Mouse (Mus musculus) ovary, postnatal 14 days (tissue): ENCODE results near the gene Zfp954.
A peak's percentile ranks its signal among the peaks of the same experiment; 100 is the strongest.
"Not testable (repeated sequence)": the region's sequence is repeated elsewhere in the genome, so short reads cannot be mapped to it uniquely, and the experiment has no call there.

ENCODE experiments used
- DNase-seq: peaks from one replicate; pipeline ENCODE4 v3.0.0; 2022; ENCODE audit warnings: low spot score

Zfp954 gene

DNA sequence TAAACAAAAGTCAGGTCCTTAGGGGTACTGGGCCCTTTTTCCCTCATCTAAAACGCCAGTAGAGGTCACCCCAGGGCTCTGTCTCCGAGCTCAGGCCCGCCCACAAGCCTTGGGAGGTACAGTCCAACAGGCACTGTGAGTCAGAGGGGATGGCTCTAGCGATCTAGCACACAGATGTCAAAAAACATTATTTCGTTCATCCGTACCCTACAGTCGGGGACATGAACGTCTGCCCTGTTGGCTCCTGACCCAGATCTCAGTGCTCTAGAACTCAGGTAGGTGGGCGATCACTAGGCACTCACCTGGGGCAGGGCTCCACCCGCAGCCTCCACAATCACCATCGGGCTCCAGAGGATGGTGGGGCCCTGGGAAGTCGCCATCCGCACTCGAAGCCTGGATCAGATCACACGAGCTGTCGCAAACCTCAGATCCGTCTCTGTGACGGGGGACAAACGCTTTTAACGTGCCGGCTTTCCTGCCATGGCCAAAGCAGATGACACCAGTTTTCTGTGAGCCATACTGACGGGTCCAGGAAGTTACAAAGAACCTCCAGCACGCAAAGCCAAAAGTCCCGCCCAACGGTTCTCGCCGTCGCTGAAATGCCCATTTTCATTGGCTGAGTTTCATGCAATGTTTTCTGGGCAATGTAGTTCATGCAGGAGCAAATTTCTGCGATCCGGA, at the start of gene Zfp954:
Gene Zfp954 (minus strand): TSS at position 568 of the 681 bp plus-strand sequence.
- peak; percentile 64 for DNase-seq

- no peak for DNase-seq
These were observed 24.8 kb upstream of the Zfp954 start for GRCm38 (mm10) chr7:7145991-7146608.

DNA sequence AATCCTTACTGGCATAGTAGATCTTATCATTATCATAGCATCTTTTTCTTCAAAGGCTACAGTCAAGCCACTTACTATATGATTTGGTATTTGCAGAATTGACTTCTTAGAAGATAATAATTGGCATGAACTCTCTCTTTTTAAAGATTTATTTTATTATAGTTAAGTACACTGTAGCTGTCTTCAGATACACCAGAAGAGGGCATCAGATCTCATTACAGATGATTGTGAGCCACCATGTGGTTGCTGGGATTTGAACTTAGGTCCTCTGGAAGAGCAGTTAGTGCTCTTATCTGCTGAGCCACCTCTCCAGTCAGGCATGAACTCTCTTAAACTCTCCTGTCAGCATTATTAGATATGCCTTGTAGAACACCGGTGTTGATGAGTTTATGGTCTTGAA, 22.9 kb upstream of the Zfp954 start:
- DNase-seq, result no peak

- peak; percentile 35 for DNase-seq
These were observed 15.1 kb upstream of the Zfp954 start, which contains the start of gene Zfp773 for GRCm38 (mm10) chr7:7136379-7136866. Gene Zfp773, minus strand, starts transcription at chr7:7136755.

GRCm38 (mm10) chr7:7132751-7133150, 11.5 kb upstream of the Zfp954 start:
- DNase-seq, result no peak

- not testable (repeated sequence) for DNase-seq
These were observed 9.3 kb upstream of the Zfp954 start for GRCm38 (mm10) chr7:7130491-7131124.

- no peak for DNase-seq
These were observed 303 bp upstream of the Zfp954 start for GRCm38 (mm10) chr7:7121602-7121980.

DNA sequence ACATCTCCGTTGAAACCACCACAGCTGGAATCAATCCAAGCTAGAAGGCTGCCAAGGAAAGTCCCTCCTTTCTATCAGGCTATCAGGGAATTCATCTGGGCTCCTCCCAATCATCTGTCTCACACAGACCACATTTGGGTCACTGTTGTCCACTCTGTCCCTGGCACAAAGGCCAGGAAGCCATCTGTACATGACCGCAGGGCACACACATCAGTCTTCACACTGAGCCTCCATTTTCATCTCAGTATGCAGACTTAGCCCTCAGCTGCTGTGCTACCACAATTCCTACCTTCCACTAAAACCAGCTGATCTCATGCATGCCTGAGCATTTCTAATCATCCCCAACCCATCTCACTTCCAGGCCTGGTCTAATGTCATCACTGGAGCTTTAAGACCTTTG, 2.8 kb downstream of the Zfp954 start:
- no peak for DNase-seq

GRCm38 (mm10) chr7:7108501-7108900, 12.8 kb downstream of the Zfp954 start:
- no peak for DNase-seq
